Mouse (Mus musculus) limb, embryonic 14.5 days (tissue): ENCODE measurements around the gene Hoxc13. TPM values are rescaled to one million over a fixed set of nuclear protein-coding genes. Genes with fewer than 3 reads are reported as not detected.

Experiments used
- ATAC-seq: fragments of 200-750 bp; cut with Nextera tagmentation; 2 replicates; pipeline ENCODE4 v1.8.0; 2017; ENCODE audit warnings: low read depth, moderate number of reproducible peaks, moderate TSS enrichment; ENCODE audit not compliant: low FRiP score
- DNase-seq: peaks from one replicate; pipeline ENCODE4 v3.0.0-alpha.2; 2015; ENCODE audit warnings: low spot score
- H3K27ac ChIP-seq: fragments of 300-500 bp; sonication (generic); replicated peaks from 2 replicates; pipeline ENCODE4 v1.5.1; 2014; ENCODE audit warnings: low read depth, mild to moderate bottlenecking, low read length, moderate library complexity, mixed read lengths
- H3K27me3 ChIP-seq: fragments of 300-500 bp; sonication (generic); 2 replicates; pipeline ENCODE4 v1.6.1; 2014; ENCODE audit warnings: low read length, mixed read lengths; ENCODE audit not compliant: control insufficient read depth, insufficient read depth
- H3K36me3 ChIP-seq: fragments of 300-500 bp; sonication (generic); 2 replicates; pipeline ENCODE4 v1.6.1; 2014; ENCODE audit warnings: mild to moderate bottlenecking, low read length, moderate library complexity, mixed read lengths; ENCODE audit not compliant: control insufficient read depth, insufficient read depth
- H3K4me1 ChIP-seq: fragments of 300-500 bp; sonication (generic); 2 replicates; pipeline ENCODE4 v1.6.1; 2014; ENCODE audit warnings: antibody characterized with exemption, low read length, mixed read lengths; ENCODE audit not compliant: control insufficient read depth, insufficient read depth
- H3K4me2 ChIP-seq: fragments of 300-500 bp; sonication (generic); replicated peaks from 2 replicates; pipeline ENCODE4 v1.6.1; 2014; ENCODE audit warnings: low read depth, mild to moderate bottlenecking, low read length, moderate library complexity; ENCODE audit not compliant: severe bottlenecking
- H3K4me3 ChIP-seq: fragments of 300-500 bp; sonication (generic); replicated peaks from 2 replicates; pipeline ENCODE4 v1.5.1; 2014; ENCODE audit warnings: low read length
- H3K9ac ChIP-seq: fragments of 300-500 bp; sonication (generic); 2 replicates; pipeline ENCODE4 v1.6.1; 2014; ENCODE audit warnings: mild to moderate bottlenecking, low read depth, low read length, moderate library complexity; ENCODE audit not compliant: severe bottlenecking
- H3K9me3 ChIP-seq: fragments of 300-500 bp; sonication (generic); 2 replicates; pipeline ENCODE4 v1.6.1; 2016; ENCODE audit warnings: low read length; ENCODE audit not compliant: control insufficient read depth
- POLR2A ChIP-seq: fragments of 200-500 bp; IDR thresholded peaks from 2 replicates; pipeline ENCODE4 v1.8.0; 2012; ENCODE audit warnings: inconsistent platforms, mild to moderate bottlenecking, moderate library complexity, borderline replicate concordance; ENCODE audit not compliant: insufficient read depth, insufficient read length; ENCODE audit errors: extremely low read depth
- WGBS: fragments of 180-500 bp; shearing (Covaris S2); extraction: QIAGEN DNeasy Blood & Tissue Kit; methylation state at CpG from one replicate; pipeline ENCODE4 v1.1.7; 2014; 5-methylcytosine and 5-hydroxymethylcytosine counted together
- polyA plus RNA-seq, 2 experiments: library from polyadenylated mRNA; depleted of rRNA in 1 of 2; stranded (reverse) in 1 of 2; unstranded in 1 of 2; fragments of >200 nt; fragmentation: Nextera tagmentation in 1 of 2; extraction: Ambion mirVana in 1 of 2; gene quantifications; 2 replicates each; pipeline versions ENCODE4 v1.2.1 to v1.2.3; 2012 to 2014

Gene Hoxc13
- polyA plus RNA-seq, 2 experiments, result 2.9 to 6.1 TPM

GRCm38 (mm10) chr15:102967511-102968397 is 46.9 kb downstream of the Hoxc13 start:
- peak overlapping the region; percentile 53 for H3K9ac ChIP-seq
- WGBS, result 3% methylated on average over 34 of the region's 34 CpGs
- no peaks in the 10 kb centered on the region for H3K9me3 ChIP-seq
- TF ChIP-seq POLR2A, result no peak
- no peaks in the 10 kb centered on the region for H3K36me3 ChIP-seq
- peak overlapping the region; percentile 54 for H3K4me2 ChIP-seq
- ATAC-seq, result no peak
- peak overlapping the region; percentile 55; the same call in 1 of the 2 replicates for H3K27ac ChIP-seq
- H3K4me1 ChIP-seq, result no peaks in the 10 kb centered on the region; the same call in 1 of the 2 replicates
- no peak for DNase-seq
- peaks cover 90% of the 10 kb centered on the region for H3K27me3 ChIP-seq
- peak overlapping the region; percentile 38 for H3K4me3 ChIP-seq

DNA sequence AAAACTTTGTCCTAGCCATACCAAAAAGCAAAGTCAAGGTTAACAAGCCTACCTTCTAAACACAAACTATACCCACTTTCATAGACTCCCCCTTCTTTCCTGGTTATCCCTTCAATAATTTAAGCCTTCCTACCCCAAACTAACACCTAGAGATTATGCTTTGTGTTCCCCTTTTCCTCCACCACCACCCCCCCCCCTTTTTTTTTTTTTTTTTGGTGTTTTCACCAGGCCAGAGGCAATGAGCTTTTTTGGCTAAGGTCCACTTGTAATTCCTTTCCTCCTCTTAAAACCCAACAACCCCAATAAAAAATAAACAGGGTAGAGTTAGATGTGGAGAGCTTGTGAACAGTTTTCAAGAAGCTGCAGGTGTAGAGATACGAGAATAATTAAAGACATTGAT is 48.4 kb downstream of the Hoxc13 start:
- DNase-seq (no peak), ATAC-seq (no peak)
- Histone ChIP-seq H3K4me2 (peak overlapping the region; percentile 29; the same call in 1 of the 2 replicates), H3K9me3 (no peaks in the 10 kb centered on the region), H3K4me1 (no peaks in the 10 kb centered on the region; the same call in 1 of the 2 replicates), H3K27me3 (peaks cover 94% of the 10 kb centered on the region), H3K36me3 (no peaks in the 10 kb centered on the region), H3K9ac (no peak overlapping the region), H3K27ac (no peak overlapping the region), H3K4me3 (peak overlapping the region; percentile 17; the same call in 1 of the 2 replicates)
- 40% methylated on average over 1 of the region's 1 CpGs for WGBS
- TF ChIP-seq POLR2A, result no peak

DNA sequence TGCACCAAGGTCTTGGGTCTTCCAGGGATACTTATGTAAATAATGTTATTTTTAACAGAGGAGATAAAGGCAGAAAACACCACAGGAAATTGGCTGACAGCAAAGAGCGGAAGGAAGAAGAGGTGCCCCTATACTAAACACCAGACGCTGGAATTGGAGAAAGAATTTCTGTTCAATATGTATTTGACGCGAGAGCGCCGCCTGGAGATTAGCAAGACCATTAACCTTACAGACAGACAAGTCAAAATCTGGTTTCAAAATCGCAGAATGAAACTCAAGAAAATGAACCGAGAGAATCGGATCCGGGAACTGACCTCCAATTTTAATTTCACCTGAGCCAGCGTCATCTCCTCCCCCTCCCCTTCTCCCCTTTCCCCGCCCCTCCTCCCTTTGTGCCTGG is 49.8 kb downstream of the Hoxc13 start:
- no peak for ATAC-seq
- Histone ChIP-seq H3K9me3 (no peaks in the 10 kb centered on the region), H3K36me3 (no peaks in the 10 kb centered on the region), H3K27ac (no peak overlapping the region), H3K4me2 (0 out of 2 replicates have a peak overlapping the region, but pooled peaks have one; percentile 15), H3K4me3 (no peak overlapping the region), H3K4me1 (no peaks in the 10 kb centered on the region), H3K9ac (no peak overlapping the region), H3K27me3 (peaks cover 93% of the 10 kb centered on the region)
- no peak for TF ChIP-seq POLR2A
- WGBS, result 3% methylated on average over 12 of the region's 12 CpGs
- no peak for DNase-seq

GRCm38 (mm10) chr15:102972254-102972653 is 51.4 kb downstream of the Hoxc13 start:
- ATAC-seq (no peak), DNase-seq (no peak)
- Histone ChIP-seq H3K9ac (no peak overlapping the region), H3K36me3 (no peaks in the 10 kb centered on the region), H3K27ac (no peak overlapping the region), H3K9me3 (no peaks in the 10 kb centered on the region), H3K4me3 (peak overlapping the region; percentile 25), H3K4me1 (peaks cover 5% of the 10 kb centered on the region; the same call in 1 of the 2 replicates), H3K4me2 (peak overlapping the region; percentile 34), H3K27me3 (peaks cover 91% of the 10 kb centered on the region)
- no peak for TF ChIP-seq POLR2A
- 4% methylated on average over 20 of the region's 21 CpGs for WGBS

DNA sequence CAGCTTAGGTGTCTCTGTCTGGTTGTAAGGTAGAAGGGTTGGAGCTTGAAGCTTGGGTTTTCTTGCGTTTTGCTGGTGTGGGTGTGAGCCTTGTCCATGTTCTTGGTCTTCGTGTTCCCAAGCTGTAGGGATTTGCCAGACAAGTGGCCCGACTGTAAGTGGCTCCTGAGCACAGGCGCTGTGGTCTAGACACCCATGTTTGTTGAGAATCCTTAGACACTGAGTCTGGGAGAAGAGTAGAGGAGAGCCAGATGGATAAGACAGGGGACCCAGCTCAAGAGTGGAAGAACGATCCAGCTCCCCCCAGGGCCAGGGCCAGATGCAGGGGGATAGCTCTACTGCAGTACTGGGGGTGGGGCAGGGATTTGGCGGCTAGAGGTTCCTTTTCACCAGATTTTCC is 51.9 kb downstream of the Hoxc13 start:
- Histone ChIP-seq H3K4me3 (peak overlapping the region; percentile 25; the same call in 1 of the 2 replicates), H3K4me1 (peaks cover 5% of the 10 kb centered on the region; the same call in 1 of the 2 replicates), H3K4me2 (peak overlapping the region; percentile 34), H3K36me3 (no peaks in the 10 kb centered on the region), H3K27me3 (peaks cover 91% of the 10 kb centered on the region), H3K27ac (no peak overlapping the region), H3K9me3 (no peaks in the 10 kb centered on the region), H3K9ac (no peak overlapping the region)
- WGBS, result 5% methylated on average over 6 of the region's 6 CpGs
- no peak for DNase-seq
- ATAC-seq, result no peak
- no peak for TF ChIP-seq POLR2A
